Mouse (Mus musculus): Measurements from ENCODE around the gene Carf. TPM values are rescaled to one million over a fixed set of nuclear protein-coding genes. Genes with fewer than 3 reads are reported as not detected.
"Not testable (repeated sequence)": the region's sequence is repeated elsewhere in the genome, so short reads cannot be mapped to it uniquely, and the experiment has no call there.

Carf gene
- total RNA-seq, 2 experiments from 2014 or later = 2.5 to 3.0 TPM

DNA sequence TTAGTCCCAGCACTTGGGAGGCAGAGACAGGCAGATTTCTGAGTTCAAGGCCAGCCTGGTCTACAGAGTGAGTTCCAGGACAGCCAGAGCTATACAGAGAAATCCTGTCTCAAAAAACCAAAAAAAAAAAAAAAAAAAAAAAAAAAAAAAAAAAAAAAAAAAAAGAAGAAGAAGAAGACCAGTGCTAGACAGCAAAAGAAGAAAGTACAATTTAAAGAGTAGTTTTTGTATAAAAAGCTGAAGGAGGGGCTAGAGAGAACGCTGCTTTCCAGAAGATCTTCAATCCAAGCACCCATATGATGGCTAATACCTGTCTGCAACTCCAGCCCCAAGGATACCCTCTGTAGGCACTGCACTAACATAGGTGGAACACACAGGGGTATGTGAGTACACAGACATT lies 79.8 kb downstream of the Carf start:
- ATAC-seq (replicated peaks; ENCODE audit: low FRiP score, poor library complexity, severe bottlenecking) = not testable (repeated sequence)

DNA sequence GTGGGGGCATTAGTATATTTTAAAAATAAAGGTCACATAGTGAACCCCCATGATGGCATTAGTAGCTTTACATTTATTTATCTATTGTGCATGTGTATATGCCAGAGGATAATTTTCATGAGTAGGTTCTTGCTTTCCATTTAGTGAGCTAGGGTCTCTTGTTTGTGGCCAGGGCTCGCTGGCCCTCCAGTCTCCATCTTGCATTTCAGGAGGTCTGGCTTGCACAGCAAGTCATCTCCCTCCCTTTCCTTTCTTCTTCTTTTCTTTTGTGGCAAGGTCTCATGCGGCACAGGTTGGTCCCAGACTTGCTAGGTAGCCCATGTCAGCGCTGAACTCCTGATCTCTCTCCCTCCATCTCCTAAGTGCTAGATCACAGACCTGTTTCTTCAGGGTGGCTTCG lies 81.3 kb downstream of the Carf start:
- no peak for ATAC-seq (replicated peaks; ENCODE audit: low FRiP score, poor library complexity, severe bottlenecking)

DNA sequence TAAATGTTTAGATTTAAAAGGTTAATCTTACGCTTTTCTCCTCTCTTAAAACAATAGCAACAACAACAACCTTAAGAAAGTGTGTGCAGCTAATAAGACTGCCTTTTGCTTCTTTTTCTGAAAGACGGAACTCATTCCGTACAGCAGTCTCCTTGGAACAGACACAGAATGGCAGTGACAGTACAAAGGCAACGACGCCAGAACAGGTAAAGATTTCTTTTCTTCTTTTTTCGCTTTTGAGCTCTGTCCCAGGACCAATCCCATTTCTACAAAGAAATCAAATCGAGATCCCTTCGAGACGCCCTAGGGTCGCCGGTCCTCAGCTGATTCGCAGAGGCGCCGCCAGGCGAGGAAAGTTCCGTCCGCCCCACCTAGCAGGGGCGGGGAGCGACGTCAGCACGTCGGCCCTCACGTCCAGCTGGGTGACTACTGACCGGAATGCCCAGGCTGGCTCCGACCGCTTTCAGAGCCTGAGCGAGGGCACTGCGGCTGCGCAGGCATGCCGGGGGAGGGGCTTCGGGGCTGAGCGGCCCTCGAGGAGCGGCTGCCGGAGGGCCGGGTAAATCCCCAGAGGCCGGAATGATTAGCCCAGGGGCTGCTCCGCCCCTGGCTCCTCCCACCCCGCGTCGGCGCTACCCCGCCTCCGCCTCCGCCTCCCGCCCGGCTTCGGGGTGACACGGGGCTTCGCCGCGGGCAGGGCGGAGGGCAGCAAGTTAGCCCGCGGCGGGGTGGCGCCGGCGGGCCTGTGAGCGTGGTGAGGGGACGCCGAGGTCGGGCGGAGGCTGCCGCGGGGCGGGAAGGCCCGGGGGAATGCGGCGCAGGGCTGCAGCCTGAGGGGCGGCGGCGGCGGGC lies 82.1 kb downstream of the Carf start, which contains the start of gene Nbeal1:
Gene Nbeal1 (plus strand): TSS at position 668 of the 852 bp plus-strand sequence.
- ATAC-seq (replicated peaks; ENCODE audit: low FRiP score, poor library complexity, severe bottlenecking) = peak; percentile 97

DNA sequence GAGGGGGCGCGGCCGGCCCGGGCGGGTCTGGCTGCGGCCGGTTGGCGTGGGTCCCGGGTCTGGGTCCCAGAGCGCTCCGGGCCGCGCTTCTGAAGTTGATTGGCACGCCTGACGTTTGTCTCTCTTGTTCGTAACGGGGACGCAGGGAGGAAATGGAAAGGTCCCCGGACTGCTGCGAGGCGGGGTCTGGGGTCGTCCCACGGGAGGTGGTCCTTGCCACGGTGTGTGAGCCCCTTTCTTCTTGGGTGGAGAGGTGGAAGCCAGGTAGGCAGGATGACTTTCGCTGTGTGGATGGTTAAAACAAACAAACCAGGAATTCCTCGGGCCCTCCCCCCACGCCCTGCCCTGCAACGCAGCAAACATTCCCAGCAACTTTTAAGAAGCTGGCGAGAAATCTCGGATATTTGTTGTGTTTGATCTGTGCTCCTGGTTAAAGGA lies 82.8 kb downstream of the Carf start:
- ATAC-seq (replicated peaks; ENCODE audit: low FRiP score, poor library complexity, severe bottlenecking) = 0 out of 2 replicates have a peak, but pooled peaks have one; percentile 2

DNA sequence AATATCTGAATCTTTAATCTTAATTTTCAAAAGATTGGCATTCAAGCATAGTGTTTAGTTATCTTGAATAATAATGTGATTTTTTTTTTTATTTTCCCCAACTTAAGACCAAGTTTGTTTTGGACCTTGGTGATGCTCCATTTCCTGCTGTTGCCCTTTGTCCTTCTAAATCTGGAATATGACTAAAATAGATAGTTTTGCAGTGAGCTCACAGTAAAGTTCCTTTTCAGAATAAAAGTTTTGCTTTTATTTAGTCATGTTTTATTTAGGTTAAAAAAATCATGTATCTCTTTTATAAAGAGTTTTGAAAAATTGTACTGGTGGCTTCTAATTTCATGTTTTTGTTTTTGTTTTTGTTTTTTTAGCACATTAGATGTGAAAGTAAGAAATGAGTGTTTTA lies 90.4 kb downstream of the Carf start:
- no peak for ATAC-seq (replicated peaks; ENCODE audit: low FRiP score, poor library complexity, severe bottlenecking)

DNA sequence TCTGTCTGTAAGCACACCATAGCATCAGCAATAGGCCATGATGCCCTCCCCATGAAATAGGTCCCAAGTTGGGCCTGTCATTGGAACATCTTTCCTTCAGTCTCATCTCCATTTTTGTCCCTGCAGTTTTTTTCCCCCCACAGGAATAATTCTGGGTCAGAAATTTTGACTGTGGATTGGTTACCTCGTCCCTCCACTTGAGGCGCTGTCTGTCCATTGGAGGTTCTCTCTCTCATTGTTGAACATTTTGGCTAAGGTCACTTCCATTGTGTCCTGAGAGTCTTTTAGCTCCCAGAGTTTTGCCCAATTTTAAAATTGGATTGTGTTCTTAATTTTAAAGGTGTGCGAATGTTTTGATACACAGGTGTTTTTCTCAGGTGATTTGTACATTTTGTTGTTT lies 98.8 kb downstream of the Carf start:
- no peak for ATAC-seq (replicated peaks; ENCODE audit: low FRiP score, poor library complexity, severe bottlenecking)

DNA sequence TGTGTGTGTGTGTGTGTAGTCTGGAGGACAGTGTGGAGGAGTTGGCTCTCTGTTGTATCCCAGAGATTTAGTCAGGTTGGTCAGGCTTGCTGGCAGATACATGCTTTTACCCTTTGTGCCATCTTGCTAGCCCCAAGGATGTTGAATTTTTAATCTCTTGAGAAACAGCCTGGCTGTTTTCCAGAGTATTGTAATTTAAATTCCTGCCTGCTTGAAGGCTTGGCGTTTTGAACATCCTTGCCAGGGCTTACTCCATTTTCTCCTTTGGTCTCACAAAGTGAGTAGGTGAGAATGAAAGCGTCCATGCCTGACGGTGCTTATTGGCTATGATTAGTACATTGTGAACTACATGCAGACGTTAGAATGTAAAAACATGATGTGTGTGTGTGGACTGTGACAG lies 101.0 kb downstream of the Carf start:
- ATAC-seq (replicated peaks; ENCODE audit: low FRiP score, poor library complexity, severe bottlenecking) = no peak

Other genes with a start within 250 kb of the Carf start
- 5.9 and 6.8 TPM in 2 replicates for gene Fam117b, start 185.2 kb upstream of the Carf start, total RNA-seq (2015; ENCODE audit: low replicate concordance)
- 3.4 and 5.9 TPM in 2 replicates for gene Fam117b, start 185.2 kb upstream of the Carf start, total RNA-seq (2017; ENCODE audit: low replicate concordance)
- gene Ica1l, start 55.1 kb upstream of the Carf start, total RNA-seq (2015; ENCODE audit: low replicate concordance) = not detected in 2 replicates
- 3.6 TPM in 1 of 2 replicates, not detected in the other for gene Ica1l, start 55.1 kb upstream of the Carf start, total RNA-seq (2017; ENCODE audit: low replicate concordance)
- gene Wdr12, start 398 bp downstream of the Carf start, total RNA-seq (2015; ENCODE audit: low replicate concordance) = 7.6 and 14.3 TPM in 2 replicates
- gene Wdr12, start 398 bp downstream of the Carf start, total RNA-seq (2017; ENCODE audit: low replicate concordance) = 8.5 and 14.1 TPM in 2 replicates
- gene Nbeal1, start 82.4 kb downstream of the Carf start, total RNA-seq (2015; ENCODE audit: low replicate concordance) = 4.6 and 5.4 TPM in 2 replicates
- gene Nbeal1, start 82.4 kb downstream of the Carf start, total RNA-seq (2017; ENCODE audit: low replicate concordance) = 2.4 and 5.8 TPM in 2 replicates
- gene Cyp20a1, start 245.1 kb downstream of the Carf start, total RNA-seq (2015; ENCODE audit: low replicate concordance) = 1.7 TPM in 1 of 2 replicates, not detected in the other
- 7.4 and 10.1 TPM in 2 replicates for gene Cyp20a1, start 245.1 kb downstream of the Carf start, total RNA-seq (2017; ENCODE audit: low replicate concordance)

Measured in erythroid progenitor cell, adult 5-6 weeks (primary cell).